In genomic region chr13:9547698-9548344, GRCm38 (mm10) we compare ENCODE assay signal across 11 mouse cellular contexts.
DNase-seq lines count a peak whose midpoint lies in the region; ATAC-seq and TF ChIP-seq lines count a peak whose summit lies in the region.
"Had no signal": no experiment of that assay in that cellular context is flagged by ENCODE, and none has a peak within 500 bp of the region (broad histone marks: within the 10 kb centered on the region; RNA-seq: fewer than 3 reads in every experiment).

No protein-coding gene starts in this region.

- DNase-seq in hindbrain, postnatal 0 days (ENCODE audit: low spot score): no peak
- peak; percentile 29 for DNase-seq in heart, adult 8-10 months (ENCODE audit: low spot score)
- DNase-seq in kidney, adult 9 months: peak; percentile 75
- peak; percentile 12 to 29 for DNase-seq in lung, postnatal 4 days
- no peak for DNase-seq in forebrain, embryonic 11.5 days (ENCODE audit: low spot score)
- no peak for DNase-seq in right cerebral cortex, postnatal 4 days
- DNase-seq in midbrain, embryonic 14.5 days: no peak

- no peak overlapping the region for H3K27ac ChIP-seq in hindbrain, postnatal 0 days
- no peak overlapping the region for H3K27ac ChIP-seq in hindbrain, embryonic 12.5 days
- no peak overlapping the region for H3K27ac ChIP-seq in forebrain, embryonic 11.5 days (ENCODE audit: low read depth, low read length)
- H3K27ac ChIP-seq in midbrain, embryonic 14.5 days (replicated peaks; ENCODE audit: low read depth, low read length): no peak overlapping the region
- H3K27ac ChIP-seq: forebrain, embryonic 10.5 days had no signal

- no peak overlapping the region for H3K9ac ChIP-seq in hindbrain, postnatal 0 days (replicated peaks; ENCODE audit: low read length)
- H3K9ac ChIP-seq in hindbrain, embryonic 12.5 days: no peak overlapping the region
- no peak overlapping the region for H3K9ac ChIP-seq in forebrain, embryonic 11.5 days (ENCODE audit: low read length)
- H3K9ac ChIP-seq in midbrain, embryonic 14.5 days (replicated peaks; ENCODE audit: low read length): no peak overlapping the region

- H3K36me3 ChIP-seq in hindbrain, postnatal 0 days (ENCODE audit: insufficient read depth, low read length): no peaks in the 10 kb centered on the region
- H3K36me3 ChIP-seq in hindbrain, embryonic 12.5 days: 0 out of 2 replicates have a peak, but pooled peaks cover 4% of the 10 kb centered on the region
- no peaks in the 10 kb centered on the region for H3K36me3 ChIP-seq in forebrain, embryonic 11.5 days (ENCODE audit: control insufficient read depth, insufficient read depth, low read length)
- H3K36me3 ChIP-seq in midbrain, embryonic 14.5 days (ENCODE audit: control insufficient read depth, insufficient read depth, low read length): peaks cover 8% of the 10 kb centered on the region
- H3K36me3 ChIP-seq: forebrain, embryonic 10.5 days; G1E had no signal

- 22% methylated on average over 9 of the region's 9 CpGs for WGBS in hindbrain, postnatal 0 days
- WGBS in hindbrain, embryonic 12.5 days: 14% methylated on average over 9 of the region's 9 CpGs
- 15% methylated on average over 9 of the region's 9 CpGs for WGBS in forebrain, embryonic 11.5 days
- 12% methylated on average over 9 of the region's 9 CpGs for WGBS in midbrain, embryonic 14.5 days

- H3K9me3 ChIP-seq in hindbrain, postnatal 0 days (ENCODE audit: low read length): no peaks in the 10 kb centered on the region
- H3K9me3 ChIP-seq in hindbrain, embryonic 12.5 days (replicated peaks): no peaks in the 10 kb centered on the region
- H3K9me3 ChIP-seq in forebrain, embryonic 11.5 days (ENCODE audit: control insufficient read depth, low read length): no peaks in the 10 kb centered on the region
- no peaks in the 10 kb centered on the region for H3K9me3 ChIP-seq in midbrain, embryonic 14.5 days (ENCODE audit: control insufficient read depth, low read length)
- H3K9me3 ChIP-seq: forebrain, embryonic 10.5 days; G1E had no signal

- no peak overlapping the region for H3K4me2 ChIP-seq in hindbrain, postnatal 0 days (ENCODE audit: low read depth, low read length)
- H3K4me2 ChIP-seq in hindbrain, embryonic 12.5 days (replicated peaks): no peak overlapping the region
- no peak overlapping the region for H3K4me2 ChIP-seq in forebrain, embryonic 11.5 days (ENCODE audit: low read depth, low read length, severe bottlenecking)
- H3K4me2 ChIP-seq in midbrain, embryonic 14.5 days (ENCODE audit: low read length): no peak overlapping the region

- H3K4me3 ChIP-seq in hindbrain, postnatal 0 days (ENCODE audit: low read length): no peak overlapping the region
- no peak overlapping the region for H3K4me3 ChIP-seq in hindbrain, embryonic 12.5 days
- no peak overlapping the region for H3K4me3 ChIP-seq in forebrain, embryonic 11.5 days (ENCODE audit: low read depth, low read length)
- no peak overlapping the region for H3K4me3 ChIP-seq in midbrain, embryonic 14.5 days (replicated peaks; ENCODE audit: low read depth, low read length)
- H3K4me3 ChIP-seq: forebrain, embryonic 10.5 days had no signal

- no peaks in the 10 kb centered on the region for H3K4me1 ChIP-seq in hindbrain, postnatal 0 days (ENCODE audit: insufficient read depth, low read length)
- peaks cover 8% of the 10 kb centered on the region; the same call in 1 of the 2 replicates for H3K4me1 ChIP-seq in hindbrain, embryonic 12.5 days
- H3K4me1 ChIP-seq in forebrain, embryonic 11.5 days (replicated peaks; ENCODE audit: control insufficient read depth, insufficient read depth, low read length): no peaks in the 10 kb centered on the region
- no peaks in the 10 kb centered on the region for H3K4me1 ChIP-seq in midbrain, embryonic 14.5 days (ENCODE audit: control insufficient read depth, insufficient read depth, low read length)

- no peaks in the 10 kb centered on the region for H3K27me3 ChIP-seq in hindbrain, postnatal 0 days (ENCODE audit: insufficient read depth, low read length)
- H3K27me3 ChIP-seq in hindbrain, embryonic 12.5 days: no peaks in the 10 kb centered on the region
- no peaks in the 10 kb centered on the region for H3K27me3 ChIP-seq in forebrain, embryonic 11.5 days (ENCODE audit: control insufficient read depth, insufficient read depth, low read length)
- no peaks in the 10 kb centered on the region for H3K27me3 ChIP-seq in midbrain, embryonic 14.5 days (ENCODE audit: control insufficient read depth, insufficient read depth, low read length)

- ATAC-seq in hindbrain, postnatal 0 days: peak; percentile 43
- no peak for ATAC-seq in hindbrain, embryonic 12.5 days (ENCODE audit: low FRiP score)
- ATAC-seq in forebrain, embryonic 11.5 days (replicated peaks; ENCODE audit: low FRiP score): no peak
- no peak for ATAC-seq in midbrain, embryonic 14.5 days (ENCODE audit: low FRiP score, low TSS enrichment)
- ATAC-seq: inflammation-experienced regulatory T-cells, adult 6 months had no signal

- TF ChIP-seq CTCF in hindbrain, postnatal 0 days (IDR thresholded peaks at IDR 0.05; ENCODE audit: low read depth): no peak

Comparison
In these comparisons a context has a peak if more than half of its experiments do, and no peak if none do; other contexts are left out.
1. DNase-seq: peak in heart, adult 8-10 months (single experiment), kidney, adult 9 months (single experiment) and lung, postnatal 4 days (2 of 2); none in hindbrain, postnatal 0 days (single experiment), forebrain, embryonic 11.5 days (single experiment), right cerebral cortex, postnatal 4 days (single experiment) and midbrain, embryonic 14.5 days (single experiment).